Mouse (Mus musculus) B cell, adult 62 days (primary cell): ENCODE results near the gene Gm5938. TPM values are rescaled to one million over a fixed set of nuclear protein-coding genes. Genes with fewer than 3 reads are reported as not detected.

Source experiments
- total RNA-seq: library from RNA; stranded (reverse); gene quantifications from 4 replicates; pipeline ENCODE4 v1.2.4, GENCODE M21; 2023

The Gm5938 gene
- not detected in 4 replicates for total RNA-seq

GRCm38 (mm10) chrX:78125167-78125566 is at the start of gene Gm5938:
Gm5938 (plus strand) TSS chrX:78125467.

GRCm38 (mm10) chrX:78091274-78091673 is 34.0 kb upstream of the Gm5938 start, which contains the start of gene Obp1a:
Obp1a (minus strand) TSS chrX:78091374.

Other genes starting within 250 kb of the Gm5938 start
- not detected in 4 replicates for gene 5430402E10Rik, start 200.4 kb upstream of the Gm5938 start, total RNA-seq
- not detected in 4 replicates for gene Obp1a, start 34.1 kb upstream of the Gm5938 start, total RNA-seq
- gene Obp1b, start 61.3 kb downstream of the Gm5938 start, total RNA-seq = not detected in 4 replicates
- not detected in 4 replicates for gene Gm14743, start 120.5 kb downstream of the Gm5938 start, total RNA-seq
- not detected in 4 replicates for gene 4930480E11Rik, start 244.2 kb downstream of the Gm5938 start, total RNA-seq